Mouse (Mus musculus) ZHBTc4 (cell line): ENCODE results near the gene Enpp6.

Experiments
- DNase-seq: peaks from one replicate; pipeline ENCODE4 v3.0.0-alpha.2; 2011; ENCODE audit warnings: low read depth, low spot score

The Enpp6 gene

GRCm38 (mm10) chr8:47061105-47061720 lies 74.5 kb downstream of the Enpp6 start:
- no peak for DNase-seq

- DNase-seq: no peak
These were observed 80.4 kb downstream of the Enpp6 start for GRCm38 (mm10) chr8:47067121-47067520.

- no peak for DNase-seq
These were observed 82.9 kb downstream of the Enpp6 start for GRCm38 (mm10) chr8:47069634-47070033.

- no peak for DNase-seq
These were observed 85.3 kb downstream of the Enpp6 start for GRCm38 (mm10) chr8:47072001-47072400.

GRCm38 (mm10) chr8:47075941-47076555 lies 89.4 kb downstream of the Enpp6 start:
- no peak for DNase-seq

- no peak for DNase-seq
These were observed 93.3 kb downstream of the Enpp6 start for GRCm38 (mm10) chr8:47080037-47080436.

- DNase-seq: no peak
These were observed 95.7 kb downstream of the Enpp6 start for GRCm38 (mm10) chr8:47082201-47083027.

GRCm38 (mm10) chr8:47090021-47090420 lies 103.3 kb downstream of the Enpp6 start:
- DNase-seq: no peak

- DNase-seq: no peak
These were observed 118.9 kb downstream of the Enpp6 start for GRCm38 (mm10) chr8:47105617-47106016.

- DNase-seq: no peak
These were observed 127.6 kb downstream of the Enpp6 start for GRCm38 (mm10) chr8:47114133-47114796.

- DNase-seq: no peak
These were observed 130.6 kb downstream of the Enpp6 start for GRCm38 (mm10) chr8:47117336-47117735.

- no peak for DNase-seq
These were observed 133.2 kb downstream of the Enpp6 start for GRCm38 (mm10) chr8:47119895-47120294.

GRCm38 (mm10) chr8:47128859-47129258 lies 142.2 kb downstream of the Enpp6 start:
- no peak for DNase-seq

- DNase-seq: no peak
These were observed 146.7 kb downstream of the Enpp6 start for GRCm38 (mm10) chr8:47133381-47133780.

GRCm38 (mm10) chr8:47134736-47135135 lies 148.0 kb downstream of the Enpp6 start:
- no peak for DNase-seq

GRCm38 (mm10) chr8:47135586-47135985 lies 148.9 kb downstream of the Enpp6 start:
- peak; percentile 14 for DNase-seq

- no peak for DNase-seq
These were observed 149.4 kb downstream of the Enpp6 start for GRCm38 (mm10) chr8:47136047-47136446.

GRCm38 (mm10) chr8:47145258-47145657 lies 158.6 kb downstream of the Enpp6 start:
- no peak for DNase-seq
